Mouse (Mus musculus) kidney, adult 2 months (tissue): ENCODE measurements around the gene Anapc5.

Experiments
- CTCF ChIP-seq: fragments of 200-500 bp; conservative IDR thresholded peaks from 2 replicates; pipeline ENCODE4 v1.5.1; 2011; ENCODE audit warnings: low read depth, mild to moderate bottlenecking, control low read depth, low read length, moderate library complexity, mixed read lengths; ENCODE audit not compliant: insufficient read depth, insufficient read length
- POLR2A ChIP-seq: fragments of 200-500 bp; IDR thresholded peaks from one replicate; pipeline ENCODE4 v1.6.1; 2011; ENCODE audit warnings: low read depth, low read length, control low read depth

DNA sequence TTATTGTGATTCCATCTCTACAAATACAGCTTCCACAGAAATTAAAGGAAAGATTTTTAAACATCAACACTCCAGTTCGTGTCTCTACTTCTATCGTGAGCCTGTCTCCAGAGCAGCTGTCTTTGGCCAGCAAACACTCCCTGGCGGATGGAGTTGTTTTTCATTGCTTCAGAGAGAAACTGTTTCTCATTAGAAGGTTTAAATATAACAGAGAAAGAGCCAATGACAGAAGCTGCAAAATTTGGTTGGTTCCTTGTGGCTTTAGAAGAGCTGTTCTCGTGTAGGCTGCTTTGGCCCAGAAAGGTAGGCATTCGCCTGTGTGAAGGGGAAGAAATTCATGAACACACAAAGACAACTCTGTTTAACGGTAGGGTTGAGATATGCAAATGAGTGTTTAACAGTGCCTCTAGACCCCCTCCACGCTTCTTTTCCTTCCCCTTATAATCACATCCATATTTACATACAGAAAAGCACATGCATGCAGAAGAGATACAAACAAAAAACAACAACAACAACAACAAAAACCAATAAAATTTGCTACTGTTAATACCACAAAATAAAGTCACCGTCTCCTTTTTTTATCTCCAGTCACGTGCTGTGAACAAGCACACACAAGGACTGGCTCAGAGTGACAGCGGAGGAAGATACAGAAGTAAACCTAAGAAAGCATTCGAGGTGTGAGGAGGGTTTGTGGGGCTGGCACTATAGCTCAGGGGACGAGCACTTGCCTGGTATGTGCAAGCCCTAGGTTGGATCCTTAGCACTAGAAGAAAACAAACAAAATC is 34.9 kb downstream of the Anapc5 start:
- no peak for TF ChIP-seq CTCF
- no peak for TF ChIP-seq POLR2A
